Mouse (Mus musculus) hindbrain, postnatal 0 days (tissue): ENCODE data around the gene Arx. TPM values are rescaled to one million over a fixed set of nuclear protein-coding genes. Genes with fewer than 3 reads are reported as not detected.
A peak's percentile ranks its signal among the peaks of the same experiment; 100 is the strongest.

Experiments
- ATAC-seq: fragments of 200-750 bp; cut with Nextera tagmentation; 2 replicates; pipeline ENCODE4 v1.8.0; 2017; ENCODE audit warnings: mild to moderate bottlenecking, moderate TSS enrichment, moderate library complexity
- DNase-seq: peaks from one replicate; pipeline ENCODE4 v3.0.0-alpha.2; 2015; ENCODE audit warnings: low spot score
- H3K27ac ChIP-seq: fragments of 300-500 bp; sonication (generic); 2 replicates; pipeline ENCODE4 v1.5.1; 2014; ENCODE audit warnings: mild to moderate bottlenecking
- H3K27me3 ChIP-seq: fragments of 300-500 bp; sonication (generic); 2 replicates; pipeline ENCODE4 v1.6.1; 2014; ENCODE audit warnings: low read length, mixed read lengths; ENCODE audit not compliant: insufficient read depth
- H3K36me3 ChIP-seq: fragments of 300-500 bp; sonication (generic); 2 replicates; pipeline ENCODE4 v1.6.1; 2014; ENCODE audit warnings: low read length, mixed read lengths; ENCODE audit not compliant: insufficient read depth
- H3K4me1 ChIP-seq: fragments of 300-500 bp; sonication (generic); 2 replicates; pipeline ENCODE4 v1.6.1; 2014; ENCODE audit warnings: antibody characterized with exemption, low read length, mixed read lengths; ENCODE audit not compliant: insufficient read depth
- H3K4me2 ChIP-seq: fragments of 300-500 bp; sonication (generic); 2 replicates; pipeline ENCODE4 v1.6.1; 2014; ENCODE audit warnings: low read depth, mild to moderate bottlenecking, low read length, moderate library complexity, mixed read lengths
- H3K4me3 ChIP-seq: fragments of 300-500 bp; sonication (generic); 2 replicates; pipeline ENCODE4 v1.5.1; 2014; ENCODE audit warnings: low read length
- H3K9ac ChIP-seq: fragments of 300-500 bp; sonication (generic); replicated peaks from 2 replicates; pipeline ENCODE4 v1.6.1; 2014; ENCODE audit warnings: mild to moderate bottlenecking, low read length, moderate library complexity, mixed read lengths
- H3K9me3 ChIP-seq: fragments of 300-500 bp; sonication (generic); 2 replicates; pipeline ENCODE4 v1.6.1; 2016; ENCODE audit warnings: low read length, mixed read lengths
- CTCF ChIP-seq: IDR thresholded peaks from 2 replicates; pipeline ENCODE4 v1.5.1; 2016; ENCODE audit warnings: antibody characterized with exemption, control low read depth, low read depth
- WGBS: fragments of 180-500 bp; shearing (Covaris S2); extraction: QIAGEN DNeasy Blood & Tissue Kit; methylation state at CpG from one replicate; pipeline ENCODE4 v1.1.7; 2014; 5-methylcytosine and 5-hydroxymethylcytosine counted together
- polyA plus RNA-seq: library from polyadenylated mRNA; unstranded; fragments of >200 nt; fragmentation: Nextera tagmentation; extraction: Ambion mirVana; gene quantifications from 2 replicates; pipeline ENCODE4 v1.2.1, GENCODE M21; 2015
- total RNA-seq: library from RNA; depleted of rRNA; stranded (reverse); fragments of >200 nt; gene quantifications from 2 replicates; pipeline ENCODE4 v1.2.3, GENCODE M21; 2014; rRNA removed

Gene Arx
- total RNA-seq (1.3 and 2.0 TPM in 2 replicates), polyA plus RNA-seq (0.45 and 0.66 TPM in 2 replicates)

DNA sequence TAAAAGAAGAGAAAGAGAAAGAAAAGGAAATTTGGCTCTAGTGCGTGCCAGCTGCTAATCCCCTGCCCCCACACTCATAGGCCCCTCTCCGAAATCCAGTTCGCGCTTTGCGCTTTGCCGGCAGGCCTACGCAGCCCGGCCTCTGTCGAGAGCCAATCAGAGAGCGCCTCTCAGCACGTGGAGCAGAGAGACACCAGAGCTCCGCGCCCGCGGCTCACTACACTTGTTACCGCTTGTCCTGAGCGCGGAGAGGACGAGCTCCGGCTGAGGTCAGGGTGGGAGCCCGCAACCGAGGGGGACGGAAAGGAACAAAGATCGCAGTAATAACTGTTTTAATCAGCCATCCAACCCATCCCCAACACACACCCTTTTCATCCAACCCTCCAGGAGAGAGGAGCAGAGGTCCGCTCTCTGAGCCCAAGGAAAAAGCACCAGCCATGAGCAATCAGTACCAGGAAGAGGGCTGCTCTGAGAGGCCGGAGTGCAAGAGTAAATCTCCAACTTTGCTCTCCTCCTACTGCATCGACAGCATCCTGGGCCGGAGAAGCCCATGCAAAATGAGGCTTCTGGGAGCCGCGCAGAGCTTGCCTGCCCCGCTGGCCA is at the start of gene Arx:
Arx (plus strand) TSS at position 155 of the 603 bp plus-strand sequence.
- peak; percentile 77 for DNase-seq
- no peaks in the 10 kb centered on the region for H3K4me1 ChIP-seq
- no peak within 1 kb of the TSS for H3K27ac ChIP-seq
- H3K36me3 ChIP-seq: no peaks in the 10 kb centered on the region
- H3K27me3 ChIP-seq: peaks cover 41% of the 10 kb centered on the region
- H3K9ac ChIP-seq: no peak within 1 kb of the TSS
- ATAC-seq: peak; percentile 91
- 0 out of 2 replicates have a peak within 1 kb of the TSS, but pooled peaks have one; percentile 21 for H3K4me2 ChIP-seq
- H3K9me3 ChIP-seq: 0 out of 2 replicates have a peak, but pooled peaks cover 3% of the 10 kb centered on the region
- WGBS: 35% methylated on average over 31 of the region's 31 CpGs
- no peak for TF ChIP-seq CTCF
- H3K4me3 ChIP-seq: peak within 1 kb of the TSS; percentile 6

DNA sequence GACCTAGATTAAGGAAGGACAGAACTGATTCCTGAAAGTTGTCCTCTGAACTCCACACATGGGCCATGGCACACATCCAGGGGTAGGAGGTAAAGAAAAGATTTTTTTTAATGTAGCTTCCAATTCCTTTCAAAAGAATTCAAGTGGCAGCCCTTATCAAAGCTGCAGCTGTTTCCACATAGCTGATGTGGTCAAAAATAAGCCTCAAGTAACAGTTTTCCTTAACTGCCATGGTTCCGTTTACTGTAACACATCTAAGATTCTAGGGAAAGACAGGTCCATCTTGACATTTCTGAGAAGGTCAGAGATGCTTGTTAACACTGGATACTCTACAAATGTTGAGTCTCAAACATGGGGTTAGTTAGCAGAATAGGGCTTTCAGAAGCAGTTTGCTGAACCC is 34.9 kb upstream of the Arx start:
- H3K9me3 ChIP-seq: no peaks in the 10 kb centered on the region
- no peak overlapping the region for H3K4me3 ChIP-seq
- no peak for TF ChIP-seq CTCF
- DNase-seq (no peak), ATAC-seq (no peak)
- 100% methylated on average over 1 of the region's 1 CpGs for WGBS
- H3K4me1 ChIP-seq: no peaks in the 10 kb centered on the region
- no peak overlapping the region for H3K27ac ChIP-seq
- no peaks in the 10 kb centered on the region for H3K27me3 ChIP-seq
- H3K9ac ChIP-seq: no peak overlapping the region
- no peak overlapping the region for H3K4me2 ChIP-seq
- H3K36me3 ChIP-seq: no peaks in the 10 kb centered on the region

DNA sequence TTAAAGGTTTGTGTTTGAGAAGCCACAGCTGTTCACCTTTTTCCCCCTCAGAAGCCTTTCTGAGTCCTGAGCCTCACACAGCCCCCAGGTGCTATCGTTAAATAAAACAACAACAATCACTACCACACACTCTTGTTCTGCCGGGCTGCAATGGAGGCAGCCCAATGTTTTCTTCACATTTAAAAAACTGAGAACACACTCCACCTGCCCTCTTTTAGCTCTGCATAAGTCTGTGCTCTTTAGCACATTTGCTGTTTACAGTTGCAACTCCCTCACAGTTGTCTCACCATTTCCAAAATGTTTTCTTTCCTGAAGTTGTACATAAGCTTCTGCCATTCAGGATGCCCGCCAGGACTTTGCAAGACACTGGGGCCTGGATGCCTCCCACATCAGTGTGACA is 10.6 kb upstream of the Arx start:
- Histone ChIP-seq H3K9me3 (no peaks in the 10 kb centered on the region), H3K4me2 (no peak overlapping the region), H3K4me3 (no peak overlapping the region), H3K27ac (no peak overlapping the region), H3K4me1 (no peaks in the 10 kb centered on the region), H3K9ac (no peak overlapping the region), H3K36me3 (no peaks in the 10 kb centered on the region), H3K27me3 (peaks cover 10% of the 10 kb centered on the region; the same call in 1 of the 2 replicates)
- no peak for TF ChIP-seq CTCF
- WGBS: 55% methylated on average over 3 of the region's 3 CpGs
- no peak for DNase-seq
- ATAC-seq: no peak

DNA sequence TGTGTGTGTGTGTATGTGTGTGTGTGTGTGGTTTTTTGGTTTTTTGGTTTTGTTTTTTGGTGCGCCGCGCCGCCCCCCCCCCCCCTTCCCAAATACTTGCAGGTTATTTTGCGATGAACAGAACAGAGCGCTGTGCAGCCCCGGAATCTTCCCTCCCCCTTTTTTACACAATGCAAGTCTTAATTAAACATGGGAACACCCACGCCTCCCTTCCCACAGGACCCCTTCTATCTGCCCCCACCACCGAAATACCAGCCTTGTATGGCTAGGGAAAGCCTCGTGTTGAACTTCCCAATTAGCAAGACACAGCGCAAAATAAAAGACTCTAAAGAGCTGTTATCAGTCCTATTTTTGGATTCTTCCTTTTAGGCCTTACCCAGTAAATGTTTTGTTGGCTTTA is 6.3 kb upstream of the Arx start:
- Histone ChIP-seq H3K4me2 (no peak overlapping the region), H3K27ac (no peak overlapping the region), H3K36me3 (no peaks in the 10 kb centered on the region), H3K4me1 (no peaks in the 10 kb centered on the region), H3K9ac (no peak overlapping the region), H3K4me3 (no peak overlapping the region), H3K27me3 (peaks cover 28% of the 10 kb centered on the region; the same call in 1 of the 2 replicates), H3K9me3 (no peaks in the 10 kb centered on the region)
- 58% methylated on average over 11 of the region's 11 CpGs for WGBS
- DNase-seq (no peak), ATAC-seq (no peak)
- no peak for TF ChIP-seq CTCF

DNA sequence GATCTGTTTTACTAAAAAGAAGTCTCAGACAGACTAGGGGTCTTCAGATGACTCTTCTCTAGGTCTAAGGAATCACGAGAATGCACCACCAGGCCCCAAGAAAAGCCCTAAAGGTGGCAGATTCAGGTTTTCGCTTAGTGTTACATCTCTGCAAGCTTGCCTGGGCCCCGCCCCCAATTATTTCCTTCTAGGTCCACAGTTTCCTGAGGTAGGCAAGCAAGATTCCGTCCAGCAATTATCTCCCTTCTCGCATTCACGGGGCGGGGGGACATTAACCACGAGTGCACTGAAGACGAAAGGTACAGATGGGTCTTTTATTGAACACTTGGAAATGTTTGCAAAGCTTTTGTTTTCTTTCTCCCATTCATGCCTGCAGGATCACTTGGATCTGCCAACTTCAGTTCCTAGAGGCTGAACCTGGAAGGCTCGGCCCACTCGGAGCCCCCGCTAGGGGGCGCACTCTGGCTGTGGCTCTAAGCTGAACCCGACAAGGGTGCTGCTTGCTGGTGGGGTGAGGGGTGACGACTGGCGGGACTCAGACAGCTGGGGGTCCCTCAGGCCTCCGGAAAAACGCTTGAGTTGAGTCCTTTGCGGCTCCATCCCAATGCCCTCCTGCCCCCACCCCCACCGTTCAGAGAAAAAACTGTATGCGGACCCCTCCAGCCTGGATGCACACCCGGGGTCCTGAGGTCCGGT is 5.1 kb upstream of the Arx start:
- Histone ChIP-seq H3K4me1 (no peaks in the 10 kb centered on the region), H3K4me3 (no peak overlapping the region), H3K9ac (no peak overlapping the region), H3K4me2 (no peak overlapping the region), H3K27me3 (peaks cover 30% of the 10 kb centered on the region; the same call in 1 of the 2 replicates), H3K36me3 (no peaks in the 10 kb centered on the region), H3K27ac (no peak overlapping the region), H3K9me3 (no peaks in the 10 kb centered on the region)
- peak; percentile 50 for DNase-seq
- 27% methylated on average over 23 of the region's 23 CpGs for WGBS
- TF ChIP-seq CTCF: peak; percentile 55
- ATAC-seq: peak; percentile 56; the same call in 1 of the 2 replicates

DNA sequence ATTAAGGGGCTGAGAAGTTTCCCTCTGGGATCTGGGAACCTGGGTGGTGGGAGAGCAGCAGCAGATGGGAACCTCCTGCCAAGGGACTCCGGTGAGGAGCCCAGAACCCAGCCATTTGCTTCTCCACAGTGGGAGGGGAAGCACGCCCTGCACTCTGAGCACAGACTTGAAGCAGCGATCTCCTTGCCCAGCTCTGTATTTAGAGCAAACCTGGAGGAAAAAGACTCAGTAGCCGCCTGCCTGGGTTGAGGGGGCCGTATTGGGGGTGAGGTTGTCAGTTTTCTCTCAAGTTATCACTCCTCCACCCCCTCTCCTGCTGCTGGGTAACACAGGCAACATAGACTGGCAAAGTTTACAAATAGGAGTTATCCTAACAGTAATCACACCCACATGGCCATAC is 4.5 kb upstream of the Arx start:
- Histone ChIP-seq H3K9me3 (0 out of 2 replicates have a peak, but pooled peaks cover 2% of the 10 kb centered on the region), H3K27ac (no peak overlapping the region), H3K9ac (no peak overlapping the region), H3K27me3 (peaks cover 34% of the 10 kb centered on the region; the same call in 1 of the 2 replicates), H3K4me1 (no peaks in the 10 kb centered on the region), H3K36me3 (no peaks in the 10 kb centered on the region), H3K4me2 (no peak overlapping the region), H3K4me3 (no peak overlapping the region)
- TF ChIP-seq CTCF: no peak
- ATAC-seq (no peak), DNase-seq (no peak)
- 16% methylated on average over 5 of the region's 5 CpGs for WGBS
